Mouse (Mus musculus) limb, embryonic 12.5 days (tissue): ENCODE data around the gene Zbtb16. TPM values are rescaled to one million over a fixed set of nuclear protein-coding genes. Genes with fewer than 3 reads are reported as not detected.

Experiments used
- ATAC-seq: fragments of 200-750 bp; cut with Nextera tagmentation; 2 replicates; pipeline ENCODE4 v1.8.0; 2017; ENCODE audit warnings: low read depth, moderate TSS enrichment; ENCODE audit not compliant: insufficient number of reproducible peaks, insufficient read depth, low FRiP score, low TSS enrichment
- H3K27ac ChIP-seq: fragments of 300-500 bp; sonication (generic); 2 replicates; pipeline ENCODE4 v1.5.1; 2016; ENCODE audit warnings: mild to moderate bottlenecking, moderate library complexity
- H3K27me3 ChIP-seq: fragments of 300-500 bp; sonication (generic); 2 replicates; pipeline ENCODE4 v1.6.1; 2016; ENCODE audit warnings: mild to moderate bottlenecking, moderate library complexity
- H3K36me3 ChIP-seq: fragments of 300-500 bp; sonication (generic); 2 replicates; pipeline ENCODE4 v1.6.1; 2016; ENCODE audit warnings: mild to moderate bottlenecking, moderate library complexity
- H3K4me1 ChIP-seq: fragments of 300-500 bp; sonication (generic); replicated peaks from 2 replicates; pipeline ENCODE4 v1.6.1; 2016
- H3K4me2 ChIP-seq: fragments of 300-500 bp; sonication (generic); 2 replicates; pipeline ENCODE4 v1.6.1; 2016; ENCODE audit warnings: mild to moderate bottlenecking, moderate library complexity
- H3K4me3 ChIP-seq: fragments of 300-500 bp; sonication (generic); replicated peaks from 2 replicates; pipeline ENCODE4 v1.5.1; 2016; ENCODE audit warnings: mild to moderate bottlenecking
- H3K9ac ChIP-seq: fragments of 300-500 bp; sonication (generic); replicated peaks from 2 replicates; pipeline ENCODE4 v1.6.1; 2016; ENCODE audit warnings: mild to moderate bottlenecking, moderate library complexity
- H3K9me3 ChIP-seq: fragments of 300-500 bp; sonication (generic); 2 replicates; pipeline ENCODE4 v1.6.1; 2016; ENCODE audit warnings: mild to moderate bottlenecking, moderate library complexity
- WGBS: fragments of 180-500 bp; shearing (Covaris S2); methylation state at CpG from one replicate; pipeline ENCODE4 v1.1.7; 2016; 5-methylcytosine and 5-hydroxymethylcytosine counted together
- polyA plus RNA-seq: library from polyadenylated mRNA; unstranded; fragments of >200 nt; fragmentation: Nextera tagmentation; extraction: Ambion mirVana; gene quantifications from 2 replicates; pipeline ENCODE4 v1.2.1, GENCODE M21; 2016

The Zbtb16 gene
- polyA plus RNA-seq, 1 experiment from 2014 or later = 2.5 TPM

- no peak overlapping the region for H3K27ac ChIP-seq
- ATAC-seq = no peak
- peaks cover 54% of the 10 kb centered on the region for H3K27me3 ChIP-seq
- peaks cover 37% of the 10 kb centered on the region for H3K4me1 ChIP-seq
- peak overlapping the region; percentile 19; the same call in 1 of the 2 replicates for H3K4me2 ChIP-seq
- H3K9me3 ChIP-seq = peaks cover 8% of the 10 kb centered on the region
- no peak overlapping the region for H3K4me3 ChIP-seq
- H3K9ac ChIP-seq = no peak overlapping the region
- no peaks in the 10 kb centered on the region for H3K36me3 ChIP-seq
- WGBS = 21% methylated on average over 10 of the region's 10 CpGs
These were observed 188.3 kb downstream of the Zbtb16 start for GRCm38 (mm10) chr9:48647648-48648284.

DNA sequence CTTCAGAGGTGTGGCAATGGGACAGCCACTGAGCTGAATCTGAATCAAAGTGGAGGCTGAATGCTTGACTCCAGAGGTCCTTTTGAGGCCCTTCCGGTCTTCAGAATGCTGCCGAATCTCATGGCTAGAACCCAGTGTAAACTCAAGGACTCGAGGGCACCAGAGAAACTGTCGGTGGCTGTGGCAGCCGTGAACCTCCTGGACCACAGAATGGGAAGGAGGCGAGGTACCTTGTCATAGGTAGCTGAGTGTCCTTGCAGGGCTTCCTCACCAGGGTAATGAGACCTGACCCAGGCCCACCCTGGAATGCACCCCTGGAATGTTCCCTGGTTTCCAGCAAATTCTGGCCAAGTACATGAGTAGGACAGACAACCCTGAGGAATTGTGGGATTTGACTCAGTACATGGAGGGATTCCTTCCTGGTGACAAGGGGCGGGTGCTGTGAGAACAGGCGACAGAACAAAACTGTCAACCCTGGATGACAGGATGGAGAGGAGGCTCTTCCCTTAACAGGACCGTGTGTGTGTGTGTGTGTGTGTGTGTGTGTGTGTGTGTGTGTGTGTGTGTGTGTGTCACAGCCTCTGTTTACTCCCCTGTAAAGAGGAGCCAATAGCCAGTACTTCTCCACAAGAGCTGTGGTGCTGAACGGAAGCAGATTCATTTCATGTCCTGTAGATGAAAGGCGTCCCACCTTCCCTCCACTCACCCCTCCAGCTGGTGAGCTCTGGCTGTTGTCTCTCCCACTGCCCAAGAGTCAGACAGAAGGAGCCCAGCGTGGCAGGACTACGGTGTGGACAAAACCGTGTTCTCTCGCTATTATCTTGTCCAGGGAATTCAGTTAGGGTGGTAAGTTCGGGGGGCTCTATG lies 189.0 kb downstream of the Zbtb16 start:
- peaks cover 37% of the 10 kb centered on the region for H3K4me1 ChIP-seq
- H3K9me3 ChIP-seq = peaks cover 8% of the 10 kb centered on the region
- H3K36me3 ChIP-seq = no peaks in the 10 kb centered on the region
- no peak overlapping the region for H3K4me3 ChIP-seq
- H3K27ac ChIP-seq = no peak overlapping the region
- peaks cover 48% of the 10 kb centered on the region for H3K27me3 ChIP-seq
- H3K4me2 ChIP-seq = peak overlapping the region; percentile 19; the same call in 1 of the 2 replicates
- 47% methylated on average over 16 of the region's 16 CpGs for WGBS
- no peak for ATAC-seq
- H3K9ac ChIP-seq = no peak overlapping the region

DNA sequence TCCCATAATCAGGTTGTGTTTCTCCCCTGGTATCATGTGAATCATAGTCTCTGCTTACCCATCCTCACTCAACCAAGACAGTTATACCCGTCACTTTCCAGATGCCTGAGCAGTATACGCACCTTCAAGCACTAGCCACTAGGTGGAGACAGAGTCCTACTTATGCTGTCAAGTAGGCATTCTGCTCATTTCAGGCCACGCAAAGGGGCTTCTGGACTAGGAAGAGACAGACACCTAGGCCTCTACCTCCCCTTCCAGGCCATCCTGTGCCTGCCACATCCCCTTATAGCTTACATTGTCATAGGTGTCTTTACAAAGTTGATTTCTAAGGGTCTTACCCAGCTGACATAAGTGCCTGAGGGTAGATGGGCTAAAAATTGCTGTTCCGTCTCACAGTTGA lies 189.8 kb downstream of the Zbtb16 start:
- H3K4me1 ChIP-seq = peaks cover 37% of the 10 kb centered on the region
- H3K27me3 ChIP-seq = peaks cover 48% of the 10 kb centered on the region
- H3K9me3 ChIP-seq = peaks cover 8% of the 10 kb centered on the region
- H3K4me3 ChIP-seq = no peak overlapping the region
- ATAC-seq = no peak
- H3K9ac ChIP-seq = no peak overlapping the region
- H3K4me2 ChIP-seq = no peak overlapping the region
- WGBS = 24% methylated on average over 4 of the region's 4 CpGs
- no peak overlapping the region for H3K27ac ChIP-seq
- H3K36me3 ChIP-seq = no peaks in the 10 kb centered on the region

DNA sequence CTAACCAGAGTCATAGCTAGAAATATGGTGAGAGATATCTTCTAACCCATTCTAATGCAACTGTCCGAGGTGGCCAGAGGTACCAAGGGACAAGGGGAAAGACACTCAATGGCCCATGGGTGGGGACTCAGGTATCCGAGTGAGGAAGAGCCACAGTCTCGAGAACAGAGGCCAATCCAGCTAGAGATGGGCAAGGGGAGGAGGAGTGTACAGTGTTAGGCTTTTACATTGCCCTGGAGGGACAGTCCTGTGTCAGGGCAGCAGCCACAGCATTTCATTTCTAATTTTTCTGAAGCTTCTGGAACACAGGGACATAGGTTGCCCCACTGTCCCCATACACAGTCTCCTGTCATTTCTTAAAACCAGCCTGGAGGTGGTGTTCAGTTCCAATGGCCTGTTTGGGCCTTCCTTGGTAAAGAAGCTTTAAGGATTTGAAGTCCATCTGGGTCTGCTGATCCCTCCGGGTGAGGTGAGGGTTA lies 190.3 kb downstream of the Zbtb16 start:
- peaks cover 37% of the 10 kb centered on the region for H3K4me1 ChIP-seq
- H3K4me3 ChIP-seq = no peak overlapping the region
- peaks cover 8% of the 10 kb centered on the region for H3K9me3 ChIP-seq
- no peak overlapping the region for H3K9ac ChIP-seq
- ATAC-seq = no peak
- no peaks in the 10 kb centered on the region for H3K36me3 ChIP-seq
- H3K27me3 ChIP-seq = peaks cover 44% of the 10 kb centered on the region
- H3K4me2 ChIP-seq = no peak overlapping the region
- WGBS = 56% methylated on average over 4 of the region's 4 CpGs
- H3K27ac ChIP-seq = no peak overlapping the region

- peaks cover 8% of the 10 kb centered on the region for H3K9me3 ChIP-seq
- no peaks in the 10 kb centered on the region for H3K36me3 ChIP-seq
- 51% methylated on average over 13 of the region's 13 CpGs for WGBS
- peaks cover 38% of the 10 kb centered on the region for H3K27me3 ChIP-seq
- peaks cover 33% of the 10 kb centered on the region for H3K4me1 ChIP-seq
- no peak overlapping the region for H3K4me3 ChIP-seq
- H3K9ac ChIP-seq = no peak overlapping the region
- H3K4me2 ChIP-seq = no peak overlapping the region
- H3K27ac ChIP-seq = no peak overlapping the region
- no peak for ATAC-seq
These were observed 190.9 kb downstream of the Zbtb16 start for GRCm38 (mm10) chr9:48644926-48645647.

DNA sequence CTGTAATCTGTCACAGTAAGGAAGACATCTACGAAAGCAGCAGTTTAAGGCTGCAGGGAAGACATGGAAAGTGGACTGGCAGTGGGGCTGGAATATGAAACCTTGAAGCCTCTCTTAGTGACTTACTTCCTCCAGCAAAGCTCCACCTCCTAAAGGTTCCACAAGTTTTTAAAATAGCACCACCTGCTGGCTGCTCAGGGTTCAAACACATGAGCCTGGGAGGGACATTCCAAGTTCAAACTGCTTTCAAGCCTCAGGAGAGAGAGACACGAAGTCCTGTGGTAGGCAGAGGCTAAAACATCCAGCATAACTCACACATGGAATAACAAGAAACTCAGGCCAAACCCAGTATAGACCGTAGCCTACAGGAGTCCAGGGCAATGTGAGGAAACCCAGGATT lies 191.6 kb downstream of the Zbtb16 start:
- 83% methylated on average over 3 of the region's 3 CpGs for WGBS
- no peak for ATAC-seq

DNA sequence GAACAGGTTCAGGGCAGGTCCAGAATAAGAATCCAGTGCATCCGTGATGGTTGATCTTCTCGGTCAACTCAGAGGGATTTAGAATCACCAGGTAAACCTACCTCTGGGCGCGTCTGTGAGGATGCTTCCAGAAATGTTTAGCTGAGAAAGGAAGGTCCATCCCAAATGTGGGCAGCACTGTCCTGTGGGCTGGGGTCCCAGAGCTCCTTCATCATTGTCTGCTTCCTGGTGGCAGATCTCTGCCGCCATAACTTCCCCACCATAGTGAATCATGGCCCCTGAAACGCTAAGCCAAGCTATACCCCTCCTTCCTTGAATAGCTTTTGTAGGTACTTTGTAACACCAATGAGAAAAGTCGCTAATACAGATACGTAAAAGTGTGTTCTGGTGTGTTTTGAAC lies 194.4 kb downstream of the Zbtb16 start:
- Histone ChIP-seq H3K9me3 (peaks cover 8% of the 10 kb centered on the region), H3K4me2 (no peak overlapping the region), H3K4me3 (no peak overlapping the region), H3K36me3 (no peaks in the 10 kb centered on the region), H3K9ac (no peak overlapping the region), H3K27ac (no peak overlapping the region), H3K4me1 (no peaks in the 10 kb centered on the region), H3K27me3 (peaks cover 26% of the 10 kb centered on the region)
- 92% methylated on average over 8 of the region's 8 CpGs for WGBS
- ATAC-seq = no peak

More for the DNA sequence above, 191.6 kb downstream of the Zbtb16 start:
- no peaks in the 10 kb centered on the region for H3K36me3 ChIP-seq
- no peak overlapping the region for H3K4me3 ChIP-seq
- H3K9me3 ChIP-seq = peaks cover 8% of the 10 kb centered on the region
- no peak overlapping the region for H3K27ac ChIP-seq
- peaks cover 26% of the 10 kb centered on the region for H3K4me1 ChIP-seq
- H3K4me2 ChIP-seq = no peak overlapping the region
- H3K27me3 ChIP-seq = peaks cover 34% of the 10 kb centered on the region
- H3K9ac ChIP-seq = no peak overlapping the region

- Histone ChIP-seq H3K36me3 (no peaks in the 10 kb centered on the region), H3K4me3 (no peak overlapping the region), H3K9ac (no peak overlapping the region), H3K4me1 (no peaks in the 10 kb centered on the region), H3K4me2 (no peak overlapping the region), H3K9me3 (peaks cover 8% of the 10 kb centered on the region), H3K27ac (no peak overlapping the region), H3K27me3 (peaks cover 27% of the 10 kb centered on the region)
- 89% methylated on average over 8 of the region's 8 CpGs for WGBS
- no peak for ATAC-seq
These were observed 195.1 kb downstream of the Zbtb16 start for GRCm38 (mm10) chr9:48640881-48641280.

DNA sequence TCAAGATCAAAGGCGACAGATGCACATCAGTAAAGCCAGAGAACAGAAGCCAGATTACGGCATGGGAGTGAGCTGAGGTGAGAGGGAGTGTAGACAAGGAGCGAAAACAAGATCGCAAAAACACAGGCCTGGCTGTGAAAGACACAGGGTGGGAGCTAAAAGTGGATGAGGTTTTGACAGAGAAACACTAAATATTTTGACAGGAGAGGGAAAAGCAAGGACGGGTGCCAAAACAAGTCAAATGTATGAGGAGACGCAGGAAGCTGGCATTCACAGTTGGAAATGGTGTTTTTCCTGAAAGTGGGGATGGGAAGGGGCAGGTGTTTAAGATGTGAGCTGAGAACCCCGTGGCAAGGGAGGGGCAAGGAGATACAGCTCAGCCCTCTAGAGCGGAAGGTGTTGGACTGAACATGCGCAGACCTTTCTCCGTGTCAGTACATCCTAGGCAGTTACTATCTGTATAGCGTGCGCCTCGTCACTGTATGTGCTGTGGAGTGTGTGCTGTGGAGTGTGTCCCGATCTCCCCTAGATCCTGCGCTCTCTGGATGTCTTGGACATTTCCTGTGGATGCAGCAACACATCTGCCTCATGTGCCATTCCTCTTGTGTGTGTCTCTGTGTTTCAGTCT lies 197.7 kb downstream of the Zbtb16 start:
- ATAC-seq = no peak
- no peak overlapping the region for H3K27ac ChIP-seq
- H3K4me3 ChIP-seq = no peak overlapping the region
- no peak overlapping the region for H3K4me2 ChIP-seq
- no peaks in the 10 kb centered on the region for H3K36me3 ChIP-seq
- H3K27me3 ChIP-seq = peaks cover 35% of the 10 kb centered on the region
- H3K4me1 ChIP-seq = no peaks in the 10 kb centered on the region
- no peaks in the 10 kb centered on the region for H3K9me3 ChIP-seq
- no peak overlapping the region for H3K9ac ChIP-seq
- WGBS = 58% methylated on average over 15 of the region's 15 CpGs

DNA sequence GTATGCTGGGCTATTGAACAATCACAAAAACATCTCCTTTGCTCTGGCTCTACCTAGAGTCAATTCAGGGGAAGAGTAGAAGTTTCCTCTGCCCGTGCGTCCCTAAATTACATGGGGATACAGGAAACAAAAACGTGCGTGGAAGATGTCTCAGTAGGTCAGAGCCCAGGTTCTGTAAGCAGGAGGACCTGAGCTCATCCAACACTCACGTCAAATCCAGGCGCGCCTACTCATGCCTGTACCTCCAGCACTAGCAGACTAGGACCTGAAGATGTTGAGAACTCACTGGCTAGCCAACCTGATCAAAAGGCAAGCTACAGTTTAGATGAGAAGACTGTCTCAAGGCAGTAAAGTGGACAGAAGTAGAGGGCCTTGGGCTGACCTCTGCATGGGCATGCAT lies 198.9 kb downstream of the Zbtb16 start:
- H3K27me3 ChIP-seq = peaks cover 35% of the 10 kb centered on the region
- no peak overlapping the region for H3K4me2 ChIP-seq
- 86% methylated on average over 7 of the region's 7 CpGs for WGBS
- no peaks in the 10 kb centered on the region for H3K9me3 ChIP-seq
- H3K9ac ChIP-seq = no peak overlapping the region
- no peak overlapping the region for H3K27ac ChIP-seq
- H3K4me1 ChIP-seq = no peaks in the 10 kb centered on the region
- no peak overlapping the region for H3K4me3 ChIP-seq
- no peak for ATAC-seq
- no peaks in the 10 kb centered on the region for H3K36me3 ChIP-seq
